Mouse (Mus musculus) thymus, postnatal 0 days (tissue): ENCODE measurements at regions not wholly inside any gene's neighbourhood (a gene's known extent, or its start where the extent isn't known, plus 50 kb on each side); places are given as distances from the start of the nearest gene placed in this dataset.
A peak's percentile ranks its signal among the peaks of the same experiment; 100 is the strongest.

Source experiments
- DNase-seq: peaks from one replicate; pipeline ENCODE4 v3.0.0-alpha.2; 2015; ENCODE audit warnings: low spot score

GRCm38 (mm10) chr15:59794871-59795270, 221.5 kb downstream of the 4933412E24Rik start:
- DNase-seq = no peak

GRCm38 (mm10) chr15:59786706-59787425, 229.5 kb downstream of the 4933412E24Rik start:
- DNase-seq = no peak

GRCm38 (mm10) chr15:59785981-59786380, 230.4 kb downstream of the 4933412E24Rik start:
- DNase-seq = no peak

- no peak for DNase-seq
Observed at GRCm38 (mm10) chr15:59784556-59784929, 231.9 kb downstream of the 4933412E24Rik start.

- no peak for DNase-seq
Observed at GRCm38 (mm10) chr15:59783782-59784555, 232.4 kb downstream of the 4933412E24Rik start.

- no peak for DNase-seq
Observed at GRCm38 (mm10) chr15:59783393-59783781, 233.0 kb downstream of the 4933412E24Rik start.

GRCm38 (mm10) chr15:59780506-59780905, 235.9 kb downstream of the 4933412E24Rik start:
- no peak for DNase-seq

- DNase-seq = no peak
Observed at GRCm38 (mm10) chr15:59777307-59777871, 239.0 kb downstream of the 4933412E24Rik start.

- no peak for DNase-seq
Observed at GRCm38 (mm10) chr15:59775781-59776180, 240.6 kb downstream of the 4933412E24Rik start.

- DNase-seq = no peak
Observed at GRCm38 (mm10) chr15:59773983-59774382, 242.4 kb downstream of the 4933412E24Rik start.

GRCm38 (mm10) chr15:59772595-59772994, 243.8 kb downstream of the 4933412E24Rik start:
- DNase-seq = no peak

GRCm38 (mm10) chr15:59762061-59762460, 254.4 kb downstream of the 4933412E24Rik start:
- peak; percentile 39 for DNase-seq

GRCm38 (mm10) chr15:59760490-59760889, 255.9 kb downstream of the 4933412E24Rik start:
- DNase-seq = no peak

GRCm38 (mm10) chr15:59759566-59759965, 256.8 kb downstream of the 4933412E24Rik start:
- no peak for DNase-seq

GRCm38 (mm10) chr15:59758971-59759370, 257.4 kb downstream of the 4933412E24Rik start:
- DNase-seq = no peak

GRCm38 (mm10) chr15:59756141-59756540, 260.3 kb downstream of the 4933412E24Rik start:
- no peak for DNase-seq

- DNase-seq = no peak
Observed at GRCm38 (mm10) chr15:59754906-59755305, 261.5 kb downstream of the 4933412E24Rik start.

GRCm38 (mm10) chr15:59752277-59752676, 264.1 kb downstream of the 4933412E24Rik start:
- no peak for DNase-seq

- no peak for DNase-seq
Observed at GRCm38 (mm10) chr15:59746290-59746689, 270.1 kb downstream of the 4933412E24Rik start.

- DNase-seq = no peak
Observed at GRCm38 (mm10) chr15:59744411-59744931, 271.9 kb downstream of the 4933412E24Rik start.

GRCm38 (mm10) chr15:59739197-59739596, 277.2 kb downstream of the 4933412E24Rik start:
- DNase-seq = peak; percentile 55

- DNase-seq = no peak
Observed at GRCm38 (mm10) chr15:59737247-59737646, 279.2 kb downstream of the 4933412E24Rik start.
